Mouse (Mus musculus) testis, adult 2 months (tissue): ENCODE measurements at regions not wholly inside any gene's neighbourhood (a gene's known extent, or its start where the extent isn't known, plus 50 kb on each side); places are given as distances from the start of the nearest gene placed in this dataset.

Experiments used
- H3K27ac ChIP-seq: fragments of 200-500 bp; 2 replicates; pipeline ENCODE4 v1.5.1; 2012; ENCODE audit warnings: low read depth, low read length; ENCODE audit not compliant: control insufficient read depth, insufficient read depth
- H3K27me3 ChIP-seq: fragments of 200-500 bp; 2 replicates; pipeline ENCODE4 v1.6.1; 2012; ENCODE audit warnings: mild to moderate bottlenecking, low read length, moderate library complexity; ENCODE audit not compliant: control insufficient read depth, insufficient read depth
- H3K36me3 ChIP-seq: fragments of 200-500 bp; 2 replicates; pipeline ENCODE4 v1.6.1; 2012; ENCODE audit warnings: mild to moderate bottlenecking, low read length; ENCODE audit not compliant: control insufficient read depth, insufficient read depth
- H3K4me1 ChIP-seq: fragments of 200-500 bp; 2 replicates; pipeline ENCODE4 v1.6.1; 2012; ENCODE audit warnings: low read length; ENCODE audit not compliant: control insufficient read depth, insufficient read depth
- H3K4me3 ChIP-seq: fragments of 200-500 bp; 2 replicates; pipeline ENCODE4 v1.5.1; 2012; ENCODE audit warnings: low read depth, mild to moderate bottlenecking, low read length, moderate library complexity, mixed read lengths; ENCODE audit not compliant: control insufficient read depth
- CTCF ChIP-seq: fragments of 200-500 bp; IDR thresholded peaks from 2 replicates; pipeline ENCODE4 v1.5.1; 2012; ENCODE audit warnings: low read depth, mild to moderate bottlenecking, inconsistent platforms, low read length, moderate library complexity; ENCODE audit not compliant: control insufficient read depth, insufficient read depth, insufficient replicate concordance
- POLR2A ChIP-seq: fragments of 200-500 bp; IDR thresholded peaks from 2 replicates; pipeline ENCODE4 v1.6.1; 2012; ENCODE audit warnings: low read depth, mild to moderate bottlenecking, inconsistent platforms, low read length, moderate library complexity; ENCODE audit not compliant: control insufficient read depth

GRCm38 (mm10) chr16:55550649-55551312 lies 253.0 kb upstream of the Zpld1 start:
- Histone ChIP-seq H3K27me3 (no peaks in the 10 kb centered on the region), H3K4me1 (peaks cover 2% of the 10 kb centered on the region; the same call in 1 of the 2 replicates), H3K27ac (no peak overlapping the region), H3K36me3 (no peaks in the 10 kb centered on the region), H3K4me3 (no peak overlapping the region)
- TF ChIP-seq CTCF (no peak), POLR2A (no peak)

GRCm38 (mm10) chr16:55547095-55547494 lies 249.3 kb upstream of the Zpld1 start:
- Histone ChIP-seq H3K27ac (no peak overlapping the region), H3K4me3 (no peak overlapping the region), H3K4me1 (no peaks in the 10 kb centered on the region), H3K27me3 (no peaks in the 10 kb centered on the region), H3K36me3 (no peaks in the 10 kb centered on the region)
- TF ChIP-seq CTCF (no peak), POLR2A (no peak)

- Histone ChIP-seq H3K4me1 (no peaks in the 10 kb centered on the region), H3K27ac (no peak overlapping the region), H3K4me3 (no peak overlapping the region), H3K36me3 (no peaks in the 10 kb centered on the region), H3K27me3 (no peaks in the 10 kb centered on the region)
- TF ChIP-seq CTCF (no peak), POLR2A (no peak)
Measured at GRCm38 (mm10) chr16:55540336-55541015, 242.7 kb upstream of the Zpld1 start.

- H3K27ac ChIP-seq, result no peak overlapping the region
- no peak overlapping the region for H3K4me3 ChIP-seq
- H3K36me3 ChIP-seq, result no peaks in the 10 kb centered on the region
- no peaks in the 10 kb centered on the region for H3K4me1 ChIP-seq
- no peaks in the 10 kb centered on the region for H3K27me3 ChIP-seq
- TF ChIP-seq POLR2A, result no peak
- no peak for TF ChIP-seq CTCF
Measured at GRCm38 (mm10) chr16:55539179-55539578, 241.4 kb upstream of the Zpld1 start.

- Histone ChIP-seq H3K27me3 (no peaks in the 10 kb centered on the region), H3K4me3 (no peak overlapping the region), H3K27ac (no peak overlapping the region), H3K36me3 (no peaks in the 10 kb centered on the region), H3K4me1 (no peaks in the 10 kb centered on the region)
- TF ChIP-seq POLR2A (no peak), CTCF (no peak)
Measured at GRCm38 (mm10) chr16:55537548-55537947, 239.8 kb upstream of the Zpld1 start.

- no peaks in the 10 kb centered on the region for H3K4me1 ChIP-seq
- H3K27ac ChIP-seq, result no peak overlapping the region
- TF ChIP-seq POLR2A, result no peak
- no peak for TF ChIP-seq CTCF
- H3K27me3 ChIP-seq, result no peaks in the 10 kb centered on the region
- no peaks in the 10 kb centered on the region for H3K36me3 ChIP-seq
- no peak overlapping the region for H3K4me3 ChIP-seq
Measured at GRCm38 (mm10) chr16:55532686-55533085, 234.9 kb upstream of the Zpld1 start.

- Histone ChIP-seq H3K4me3 (no peak overlapping the region), H3K27me3 (no peaks in the 10 kb centered on the region), H3K4me1 (no peaks in the 10 kb centered on the region), H3K36me3 (no peaks in the 10 kb centered on the region), H3K27ac (no peak overlapping the region)
- TF ChIP-seq CTCF, result no peak
- TF ChIP-seq POLR2A, result no peak
Measured at GRCm38 (mm10) chr16:55530844-55531243, 233.1 kb upstream of the Zpld1 start.

GRCm38 (mm10) chr16:55527680-55528079 lies 229.9 kb upstream of the Zpld1 start:
- Histone ChIP-seq H3K27me3 (no peaks in the 10 kb centered on the region), H3K36me3 (no peaks in the 10 kb centered on the region), H3K4me1 (no peaks in the 10 kb centered on the region), H3K27ac (no peak overlapping the region), H3K4me3 (no peak overlapping the region)
- TF ChIP-seq POLR2A, result no peak
- TF ChIP-seq CTCF, result no peak
